Mouse (Mus musculus) lung, adult 2 months (tissue): ENCODE data around the gene Shank2.

Experiments
- CTCF ChIP-seq: fragments of 200-500 bp; IDR thresholded peaks from 2 replicates; pipeline ENCODE4 v1.5.1; 2011; ENCODE audit warnings: mild to moderate bottlenecking, low read length, control low read depth; ENCODE audit not compliant: insufficient read depth
- POLR2A ChIP-seq: fragments of 200-500 bp; IDR thresholded peaks from 2 replicates; pipeline ENCODE4 v1.6.1; 2011; ENCODE audit warnings: low read depth, mild to moderate bottlenecking, control low read depth, low read length, borderline replicate concordance; ENCODE audit errors: extremely low read depth

GRCm38 (mm10) chr7:144205161-144205560 lies 203.4 kb downstream of the Shank2 start:
- TF ChIP-seq POLR2A (no peak), CTCF (no peak)
